ENCODE assay signal across 17 mouse cellular contexts in the genomic region with DNA sequence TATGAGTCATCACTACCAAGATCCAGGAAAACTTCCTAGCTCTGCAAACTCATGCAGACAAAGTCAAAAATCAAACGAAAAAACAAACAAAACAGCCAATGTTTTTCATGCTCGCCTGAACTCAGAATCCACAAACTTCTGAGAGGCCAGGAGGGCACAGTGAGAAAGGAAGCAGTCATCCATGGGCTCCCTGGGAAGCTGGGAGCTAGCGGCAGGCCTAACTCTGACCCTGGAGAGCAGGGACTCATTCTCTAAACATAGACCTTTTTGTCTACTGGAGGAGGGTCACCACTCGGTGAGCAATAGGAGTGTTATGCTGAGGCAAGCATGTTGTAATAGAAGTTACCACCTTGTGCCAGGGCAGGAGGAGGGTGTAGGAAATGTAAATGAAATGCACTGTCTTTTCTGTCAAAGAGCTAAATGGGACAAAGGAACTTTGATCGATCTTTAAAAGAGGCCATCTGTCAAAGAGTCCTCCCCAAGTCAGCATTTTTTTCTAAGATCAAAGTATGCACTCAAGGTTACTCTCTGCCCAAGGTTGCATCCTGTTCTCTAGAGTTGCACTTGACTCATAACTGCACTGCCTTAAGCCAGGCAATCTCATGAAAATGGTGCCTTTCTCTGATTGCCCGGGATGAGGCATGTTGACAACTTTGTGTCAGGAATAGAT. TPM values are rescaled to one million over a fixed set of nuclear protein-coding genes. Genes with fewer than 3 reads are reported as not detected.
DNase-seq lines count a peak whose midpoint lies in the region; ATAC-seq and TF ChIP-seq lines count a peak whose summit lies in the region.
"Had no signal": no experiment of that assay in that cellular context is flagged by ENCODE, and none has a peak within 500 bp of the region (broad histone marks: within the 10 kb centered on the region; RNA-seq: fewer than 3 reads in every experiment).

No protein-coding gene starts in this region.

- H3K27me3 ChIP-seq in kidney, embryonic 14.5 days (ENCODE audit: control insufficient read depth, insufficient read depth, low read length), result no peaks in the 10 kb centered on the region
- no peaks in the 10 kb centered on the region for H3K27me3 ChIP-seq in Patski
- H3K27me3 ChIP-seq in forebrain, embryonic 10.5 days (ENCODE audit: poor library complexity, severe bottlenecking), result no peaks in the 10 kb centered on the region
- no peaks in the 10 kb centered on the region for H3K27me3 ChIP-seq in cerebellum, adult 2 months (ENCODE audit: control insufficient read depth, insufficient read depth, low read length)
- H3K27me3 ChIP-seq: embryonic facial prominence, embryonic 13.5 days; limb, embryonic 12.5 days; lung, embryonic 15.5 days; neural tube, embryonic 12.5 days had no signal

- H3K9ac ChIP-seq in kidney, embryonic 14.5 days (ENCODE audit: low read depth, low read length), result no peak overlapping the region
- H3K9ac ChIP-seq: embryonic facial prominence, embryonic 13.5 days; limb, embryonic 12.5 days; liver, embryonic 14.5 days; lung, embryonic 15.5 days; neural tube, embryonic 12.5 days had no signal

- no peak overlapping the region for H3K4me3 ChIP-seq in kidney, embryonic 14.5 days (ENCODE audit: low read length)
- H3K4me3 ChIP-seq in forebrain, embryonic 10.5 days, result no peak overlapping the region
- H3K4me3 ChIP-seq in cerebellum, adult 2 months (replicated peaks; ENCODE audit: insufficient read depth, low read depth, low read length), result no peak overlapping the region
- H3K4me3 ChIP-seq: embryonic facial prominence, embryonic 13.5 days; limb, embryonic 12.5 days; lung, embryonic 15.5 days; midbrain, embryonic 10.5 days; neural tube, embryonic 12.5 days had no signal

- ATAC-seq in kidney, embryonic 14.5 days (ENCODE audit: low FRiP score, low TSS enrichment), result no peak
- ATAC-seq in Patski, result peak; percentile 47
- ATAC-seq: forebrain, embryonic 16.5 days had no signal

- H3K9me3 ChIP-seq in kidney, embryonic 14.5 days (ENCODE audit: control insufficient read depth, low read length), result no peaks in the 10 kb centered on the region
- H3K9me3 ChIP-seq in forebrain, embryonic 10.5 days, result no peaks in the 10 kb centered on the region
- H3K9me3 ChIP-seq: embryonic facial prominence, embryonic 13.5 days; limb, embryonic 12.5 days; lung, embryonic 15.5 days; midbrain, embryonic 10.5 days had no signal

- CTCF ChIA-PET in Patski (lab: Charles Lee), result no interaction called here

- no peak overlapping the region for H3K4me2 ChIP-seq in kidney, embryonic 14.5 days (replicated peaks; ENCODE audit: low read depth, low read length)
- H3K4me2 ChIP-seq: embryonic facial prominence, embryonic 13.5 days; limb, embryonic 12.5 days; lung, embryonic 15.5 days; neural tube, embryonic 12.5 days had no signal

- no peaks in the 10 kb centered on the region for H3K4me1 ChIP-seq in kidney, embryonic 14.5 days (ENCODE audit: control insufficient read depth, insufficient read depth, low read length)
- H3K4me1 ChIP-seq in forebrain, embryonic 10.5 days, result no peaks in the 10 kb centered on the region
- no peaks in the 10 kb centered on the region for H3K4me1 ChIP-seq in cerebellum, adult 2 months (ENCODE audit: control insufficient read depth, insufficient read depth, low read length)
- H3K4me1 ChIP-seq: embryonic facial prominence, embryonic 13.5 days; limb, embryonic 12.5 days; lung, embryonic 15.5 days; midbrain, embryonic 10.5 days; neural tube, embryonic 12.5 days had no signal

- 48% methylated on average over 6 of the region's 6 CpGs for WGBS in kidney, embryonic 14.5 days
- 53% methylated on average over 6 of the region's 6 CpGs for WGBS in forebrain, embryonic 10.5 days
- 15% methylated on average over 6 of the region's 6 CpGs for WGBS in cerebellum, adult 2 months

- in situ Hi-C loops in Patski (cut with MboI; ENCODE audit: low pct_unique_long_range_greater_than_20kb), result no loop called here

- no peaks in the 10 kb centered on the region for H3K36me3 ChIP-seq in kidney, embryonic 14.5 days (ENCODE audit: control insufficient read depth, insufficient read depth, low read length)
- H3K36me3 ChIP-seq in forebrain, embryonic 10.5 days (replicated peaks), result no peaks in the 10 kb centered on the region
- H3K36me3 ChIP-seq: embryonic facial prominence, embryonic 13.5 days; limb, embryonic 12.5 days; lung, embryonic 15.5 days; midbrain, embryonic 10.5 days; neural tube, embryonic 12.5 days had no signal

- no peak overlapping the region for H3K27ac ChIP-seq in kidney, embryonic 14.5 days (ENCODE audit: low read depth, low read length)
- no peak overlapping the region for H3K27ac ChIP-seq in forebrain, embryonic 10.5 days
- no peak overlapping the region for H3K27ac ChIP-seq in cerebellum, adult 2 months (ENCODE audit: insufficient read depth, low read length)
- H3K27ac ChIP-seq: embryonic facial prominence, embryonic 13.5 days; limb, embryonic 12.5 days; liver, embryonic 14.5 days; lung, embryonic 15.5 days; midbrain, embryonic 10.5 days; neural tube, embryonic 12.5 days had no signal

- no peak for TF ChIP-seq POLR2A in cerebellum, adult 2 months (IDR thresholded peaks at IDR 0.05; ENCODE audit: borderline replicate concordance, insufficient read depth, low read length)

- DNase-seq in kidney, adult 8-10 months, result peak; percentile 4 to 39
- no peak for DNase-seq in Patski (ENCODE audit: low read depth, low spot score)
- DNase-seq in adrenal gland, adult 8-10 months, result peak; percentile 61
- peak; percentile 6 for DNase-seq in kidney, postnatal 14 days
- no peak for DNase-seq in forebrain, embryonic 10.5 days (ENCODE audit: extremely low spot score, low spot score)
- DNase-seq in cerebellum, adult 2 months, result no peak
- DNase-seq: cerebellum, adult 18-20 months; lung, postnatal 4 days; thymus, postnatal 25 days had no signal

- TF ChIP-seq CTCF in Patski (IDR thresholded peaks at IDR 0.05), result no peak
- TF ChIP-seq CTCF in cerebellum, adult 2 months (IDR thresholded peaks at IDR 0.05; ENCODE audit: borderline replicate concordance, insufficient read depth, low read depth, low read length), result no peak

- POLR2A ChIA-PET in Patski (lab: Charles Lee), result no interaction called here

RNA-seq across cellular contexts. Expression of a gene that starts 29.0 kb away (rescaled TPM):
- 0.54 and 0.81 TPM in 2 replicates for polyA plus RNA-seq in kidney, embryonic 14.5 days (2014; fragmentation: Nextera tagmentation; extraction: Ambion mirVana)
- polyA plus RNA-seq in Patski (2021), result not detected
- 10 to 100 TPM in 2 of 4 experiments, 1 to 10 TPM in 2; 2.6 to 11.3 (median 6.9) TPM for total RNA-seq in adrenal gland, adult 8-10 months (2022)
- polyA plus RNA-seq in forebrain, embryonic 10.5 days (2016; fragmentation: Nextera tagmentation; extraction: Ambion mirVana), result 0.24 and 0.31 TPM in 2 replicates
- polyA plus RNA-seq in cerebellum, adult 2 months (2012; rRNA removed), result 2.1 and 2.7 TPM in 2 replicates

Comparison
In these comparisons a context has a peak if more than half of its experiments do, and no peak if none do; other contexts are left out.
1. DNase-seq: peak in kidney, adult 8-10 months (2 of 2), adrenal gland, adult 8-10 months (single experiment) and kidney, postnatal 14 days (single experiment); none in Patski (single experiment), forebrain, embryonic 10.5 days (single experiment) and cerebellum, adult 2 months (0 of 2).